Mouse (Mus musculus): ENCODE results near the gene Tvp23a.

DNA sequence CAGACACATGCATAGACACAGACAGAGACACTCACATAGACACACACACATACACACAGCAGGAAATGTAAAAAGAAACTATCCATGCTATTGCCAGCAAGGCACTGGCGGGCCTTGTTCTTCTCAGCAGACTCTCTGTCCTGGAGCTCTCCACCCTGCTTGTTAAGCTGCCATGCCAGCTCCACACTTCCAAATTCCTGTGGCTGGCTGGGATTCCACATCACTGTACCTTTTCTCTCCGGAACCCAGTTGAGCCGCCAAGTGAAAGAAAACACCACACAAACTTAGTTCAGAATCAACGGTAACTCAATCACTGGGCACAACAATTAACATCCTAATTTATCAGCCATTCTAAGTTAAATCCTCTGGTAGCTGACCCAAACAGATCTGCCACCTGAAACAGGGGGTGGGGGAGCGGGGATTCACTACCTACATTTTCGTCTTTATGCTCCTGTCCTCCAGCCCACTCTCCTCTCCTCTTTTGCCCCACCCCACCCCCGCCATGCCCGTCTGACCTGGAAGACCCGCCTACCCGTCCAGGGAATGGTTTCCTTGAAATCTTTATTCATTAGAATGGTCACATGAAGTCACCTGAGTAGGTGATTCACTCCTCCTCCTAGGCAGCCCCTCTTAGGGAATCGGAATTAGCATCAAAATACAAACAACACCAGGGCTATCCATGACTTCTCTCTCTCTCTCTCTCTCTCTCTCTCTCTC, 20.4 kb upstream of the Tvp23a start:
- TF ChIP-seq USF1 (IDR thresholded peaks at IDR 0.05; ENCODE audit: low read depth) (no peak), TCF12 (IDR thresholded peaks at IDR 0.05; ENCODE audit: insufficient read depth, poor library complexity, severe bottlenecking) (no peak), SRF (IDR thresholded peaks at IDR 0.05; ENCODE audit: control insufficient read depth, insufficient read length, low read depth) (no peak), MAX (IDR thresholded peaks at IDR 0.05; ENCODE audit: low read depth) (no peak), MYOG (IDR thresholded peaks at IDR 0.05; ENCODE audit: control insufficient read depth in 1 of 3, insufficient read depth in 1 of 3, insufficient read length in 2 of 3, low read depth in 2 of 3) (no peak), CEBPB (IDR thresholded peaks at IDR 0.05; ENCODE audit: insufficient read depth, poor library complexity, severe bottlenecking) (no peak), POLR2A (IDR thresholded peaks at IDR 0.05; ENCODE audit: insufficient read length, low read depth) (no peak), E2F4 (IDR thresholded peaks at IDR 0.05; ENCODE audit: insufficient read depth) (no peak), MYOD1 (IDR thresholded peaks at IDR 0.05; ENCODE audit: control insufficient read depth in 1 of 3, insufficient read length in 2 of 3, low read depth in 2 of 3) (no peak)

All from myocyte (in vitro differentiated cells).